Mouse (Mus musculus): ENCODE data around the gene Prr22. TPM values are rescaled to one million over a fixed set of nuclear protein-coding genes. Genes with fewer than 3 reads are reported as not detected.

Gene Prr22
- polyA plus RNA-seq, 1 experiment from 2014 or later = 1.6 TPM

GRCm38 (mm10) chr17:56804952-56805351, 34.9 kb downstream of the Prr22 start:
- Histone ChIP-seq H3K9ac (replicated peaks; ENCODE audit: low read depth, low read length) (no peak overlapping the region), H3K36me3 (ENCODE audit: control insufficient read depth, insufficient read depth, low read length) (no peaks in the 10 kb centered on the region), H3K27ac (ENCODE audit: low read length) (no peak overlapping the region), H3K27me3 (ENCODE audit: control insufficient read depth, insufficient read depth, low read length) (no peaks in the 10 kb centered on the region), H3K9me3 (ENCODE audit: control insufficient read depth, low read depth, low read length) (no peaks in the 10 kb centered on the region), H3K4me2 (replicated peaks; ENCODE audit: low read depth, low read length) (no peak overlapping the region), H3K4me1 (ENCODE audit: control insufficient read depth, insufficient read depth, low read length) (peaks cover 4% of the 10 kb centered on the region; the same call in 1 of the 2 replicates), H3K4me3 (ENCODE audit: low read depth, low read length) (no peak overlapping the region)
- WGBS = 73% methylated on average over 5 of the region's 5 CpGs
- no peak for ATAC-seq (ENCODE audit: insufficient number of reproducible peaks, insufficient read depth, low FRiP score, low read depth)

- H3K4me1 ChIP-seq (ENCODE audit: control insufficient read depth, insufficient read depth, low read length) = peaks cover 12% of the 10 kb centered on the region; the same call in 1 of the 2 replicates
- no peak for ATAC-seq (ENCODE audit: insufficient number of reproducible peaks, insufficient read depth, low FRiP score, low read depth)
- 76% methylated on average over 1 of the region's 1 CpGs for WGBS
Measured at GRCm38 (mm10) chr17:56805784-56806183, 35.7 kb downstream of the Prr22 start.

GRCm38 (mm10) chr17:56808518-56808917, 38.5 kb downstream of the Prr22 start:
- Histone ChIP-seq H3K9me3 (ENCODE audit: control insufficient read depth, low read depth, low read length) (no peaks in the 10 kb centered on the region), H3K36me3 (ENCODE audit: control insufficient read depth, insufficient read depth, low read length) (no peaks in the 10 kb centered on the region), H3K4me3 (ENCODE audit: low read depth, low read length) (no peak overlapping the region), H3K4me1 (ENCODE audit: control insufficient read depth, insufficient read depth, low read length) (peaks cover 14% of the 10 kb centered on the region; the same call in 1 of the 2 replicates), H3K27ac (ENCODE audit: low read length) (no peak overlapping the region), H3K27me3 (ENCODE audit: control insufficient read depth, insufficient read depth, low read length) (no peaks in the 10 kb centered on the region), H3K4me2 (replicated peaks; ENCODE audit: low read depth, low read length) (no peak overlapping the region), H3K9ac (replicated peaks; ENCODE audit: low read depth, low read length) (no peak overlapping the region)
- ATAC-seq (ENCODE audit: insufficient number of reproducible peaks, insufficient read depth, low FRiP score, low read depth) = peak; percentile 56; the same call in 1 of the 2 replicates
- WGBS = 7% methylated on average over 9 of the region's 9 CpGs

More at GRCm38 (mm10) chr17:56805784-56806183, 35.7 kb downstream of the Prr22 start:
- no peak overlapping the region for H3K4me3 ChIP-seq (ENCODE audit: low read depth, low read length)
- H3K27ac ChIP-seq (ENCODE audit: low read length) = no peak overlapping the region
- H3K9me3 ChIP-seq (ENCODE audit: control insufficient read depth, low read depth, low read length) = no peaks in the 10 kb centered on the region
- H3K27me3 ChIP-seq (ENCODE audit: control insufficient read depth, insufficient read depth, low read length) = no peaks in the 10 kb centered on the region
- no peak overlapping the region for H3K4me2 ChIP-seq (replicated peaks; ENCODE audit: low read depth, low read length)
- no peaks in the 10 kb centered on the region for H3K36me3 ChIP-seq (ENCODE audit: control insufficient read depth, insufficient read depth, low read length)
- H3K9ac ChIP-seq (replicated peaks; ENCODE audit: low read depth, low read length) = no peak overlapping the region

DNA sequence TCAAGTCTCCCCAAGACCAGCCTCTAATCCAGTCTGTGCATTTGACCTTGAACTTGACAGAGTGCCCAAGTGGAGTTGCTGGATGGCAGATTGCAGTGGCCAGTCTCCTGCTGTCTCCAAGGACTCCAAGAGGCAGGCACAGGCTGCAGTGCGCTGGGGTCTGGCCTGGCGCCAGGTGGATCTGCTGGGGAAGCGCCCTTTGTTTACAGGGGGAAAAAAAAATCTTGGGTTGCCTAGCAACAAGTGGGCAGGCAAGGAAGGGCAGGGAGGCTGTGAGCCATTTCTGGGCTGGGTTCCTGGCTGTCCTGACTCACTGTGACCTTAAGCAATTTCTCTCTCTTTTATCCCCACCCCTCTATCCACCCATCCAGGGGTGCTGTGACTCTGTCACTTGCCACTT, 40.2 kb downstream of the Prr22 start:
- H3K4me1 ChIP-seq (ENCODE audit: control insufficient read depth, insufficient read depth, low read length) = peaks cover 14% of the 10 kb centered on the region
- no peak overlapping the region for H3K9ac ChIP-seq (replicated peaks; ENCODE audit: low read depth, low read length)
- H3K4me2 ChIP-seq (replicated peaks; ENCODE audit: low read depth, low read length) = no peak overlapping the region
- no peaks in the 10 kb centered on the region for H3K27me3 ChIP-seq (ENCODE audit: control insufficient read depth, insufficient read depth, low read length)
- peak; percentile 82 for ATAC-seq (ENCODE audit: insufficient number of reproducible peaks, insufficient read depth, low FRiP score, low read depth)
- peak overlapping the region; percentile 45; the same call in 1 of the 2 replicates for H3K27ac ChIP-seq (ENCODE audit: low read length)
- 3% methylated on average over 3 of the region's 3 CpGs for WGBS
- no peak overlapping the region for H3K4me3 ChIP-seq (ENCODE audit: low read depth, low read length)
- H3K36me3 ChIP-seq (ENCODE audit: control insufficient read depth, insufficient read depth, low read length) = no peaks in the 10 kb centered on the region
- H3K9me3 ChIP-seq (ENCODE audit: control insufficient read depth, low read depth, low read length) = no peaks in the 10 kb centered on the region

DNA sequence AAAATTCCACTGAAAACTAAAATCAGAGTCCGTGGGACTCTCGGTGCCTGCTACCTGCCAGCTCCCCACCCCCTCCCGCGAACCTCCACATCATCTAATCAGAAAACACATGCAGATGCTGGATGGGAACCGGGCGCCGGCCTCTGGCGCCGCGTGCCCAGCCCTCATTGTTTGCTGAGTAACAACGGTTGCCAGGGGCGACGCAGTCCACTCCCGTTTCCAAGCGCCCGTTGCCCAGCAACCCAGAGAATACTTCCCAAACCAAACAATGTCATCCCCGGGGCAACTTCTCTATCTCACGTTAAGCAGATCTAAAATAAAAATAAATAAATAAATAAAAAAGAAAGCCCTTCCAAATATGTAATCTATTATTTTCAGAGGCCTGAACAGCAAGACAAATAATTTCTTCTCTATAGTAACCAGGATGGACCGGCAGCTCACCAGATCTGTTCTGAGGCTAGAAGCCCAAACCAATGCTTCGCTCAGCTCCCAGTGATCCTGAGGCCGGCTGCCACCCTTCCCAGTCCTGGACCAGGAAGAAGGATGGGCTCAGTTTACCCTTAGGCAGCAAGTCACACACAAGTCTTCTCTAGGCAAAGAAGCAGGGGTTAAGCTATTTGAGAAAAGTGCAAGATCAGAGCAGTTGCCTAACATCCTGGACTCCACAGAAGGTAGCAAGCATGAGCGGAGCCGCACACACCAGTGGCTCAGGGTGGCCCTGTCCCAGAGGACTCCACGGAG, 44.4 kb downstream of the Prr22 start:
- H3K27ac ChIP-seq (ENCODE audit: low read length) = no peak overlapping the region
- no peak overlapping the region for H3K4me3 ChIP-seq (ENCODE audit: low read depth, low read length)
- H3K4me1 ChIP-seq (ENCODE audit: control insufficient read depth, insufficient read depth, low read length) = peaks cover 11% of the 10 kb centered on the region
- 0 out of 2 replicates have a peak, but pooled peaks have one; percentile 54 for ATAC-seq (ENCODE audit: insufficient number of reproducible peaks, insufficient read depth, low FRiP score, low read depth)
- no peak overlapping the region for H3K9ac ChIP-seq (replicated peaks; ENCODE audit: low read depth, low read length)
- H3K4me2 ChIP-seq (replicated peaks; ENCODE audit: low read depth, low read length) = no peak overlapping the region
- 12% methylated on average over 24 of the region's 24 CpGs for WGBS
- H3K9me3 ChIP-seq (ENCODE audit: control insufficient read depth, low read depth, low read length) = no peaks in the 10 kb centered on the region
- H3K27me3 ChIP-seq (ENCODE audit: control insufficient read depth, insufficient read depth, low read length) = no peaks in the 10 kb centered on the region
- no peaks in the 10 kb centered on the region for H3K36me3 ChIP-seq (ENCODE audit: control insufficient read depth, insufficient read depth, low read length)

GRCm38 (mm10) chr17:56815057-56815345, 45.0 kb downstream of the Prr22 start:
- Histone ChIP-seq H3K4me1 (ENCODE audit: control insufficient read depth, insufficient read depth, low read length) (peaks cover 9% of the 10 kb centered on the region), H3K36me3 (ENCODE audit: control insufficient read depth, insufficient read depth, low read length) (no peaks in the 10 kb centered on the region), H3K27me3 (ENCODE audit: control insufficient read depth, insufficient read depth, low read length) (no peaks in the 10 kb centered on the region), H3K9me3 (ENCODE audit: control insufficient read depth, low read depth, low read length) (no peaks in the 10 kb centered on the region), H3K4me3 (ENCODE audit: low read depth, low read length) (no peak overlapping the region), H3K4me2 (replicated peaks; ENCODE audit: low read depth, low read length) (no peak overlapping the region), H3K9ac (replicated peaks; ENCODE audit: low read depth, low read length) (no peak overlapping the region), H3K27ac (ENCODE audit: low read length) (no peak overlapping the region)
- WGBS = 64% methylated on average over 3 of the region's 3 CpGs
- ATAC-seq (ENCODE audit: insufficient number of reproducible peaks, insufficient read depth, low FRiP score, low read depth) = no peak

- Histone ChIP-seq H3K9me3 (ENCODE audit: control insufficient read depth, low read depth, low read length) (no peaks in the 10 kb centered on the region), H3K4me1 (ENCODE audit: control insufficient read depth, insufficient read depth, low read length) (no peaks in the 10 kb centered on the region; the same call in 1 of the 2 replicates), H3K9ac (replicated peaks; ENCODE audit: low read depth, low read length) (no peak overlapping the region), H3K27ac (ENCODE audit: low read length) (no peak overlapping the region), H3K27me3 (ENCODE audit: control insufficient read depth, insufficient read depth, low read length) (no peaks in the 10 kb centered on the region), H3K36me3 (ENCODE audit: control insufficient read depth, insufficient read depth, low read length) (no peaks in the 10 kb centered on the region), H3K4me2 (replicated peaks; ENCODE audit: low read depth, low read length) (no peak overlapping the region), H3K4me3 (ENCODE audit: low read depth, low read length) (no peak overlapping the region)
- no peak for ATAC-seq (ENCODE audit: insufficient number of reproducible peaks, insufficient read depth, low FRiP score, low read depth)
- WGBS = 36% methylated on average over 11 of the region's 11 CpGs
Measured at GRCm38 (mm10) chr17:56818067-56818636, 48.1 kb downstream of the Prr22 start.

DNA sequence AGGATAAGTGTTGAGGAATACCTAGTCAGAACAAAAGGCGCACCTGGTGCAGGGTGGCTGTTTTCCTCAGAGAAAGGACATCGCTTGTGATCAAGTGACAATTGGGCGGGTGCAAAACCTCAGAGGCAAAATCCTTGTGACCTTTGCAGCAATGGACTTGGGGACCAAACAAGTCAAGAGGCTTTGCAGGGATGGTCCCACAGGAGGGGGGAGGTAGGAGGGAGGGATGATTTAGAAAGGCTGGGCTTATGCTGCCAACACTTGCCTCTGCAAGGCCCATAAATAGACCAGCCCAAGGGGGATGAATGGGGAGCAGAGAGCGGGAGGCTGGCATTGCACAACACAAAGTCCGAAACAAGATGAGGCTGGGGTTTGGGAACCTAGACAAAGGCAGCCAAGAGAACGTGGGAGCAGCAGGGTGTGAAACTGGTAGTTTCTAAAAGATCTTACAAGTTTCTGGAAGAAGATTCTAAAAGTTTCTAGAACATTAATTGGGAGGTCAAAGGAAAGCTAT, 49.0 kb downstream of the Prr22 start:
- no peak overlapping the region for H3K4me2 ChIP-seq (replicated peaks; ENCODE audit: low read depth, low read length)
- no peak overlapping the region for H3K9ac ChIP-seq (replicated peaks; ENCODE audit: low read depth, low read length)
- no peaks in the 10 kb centered on the region for H3K27me3 ChIP-seq (ENCODE audit: control insufficient read depth, insufficient read depth, low read length)
- H3K27ac ChIP-seq (ENCODE audit: low read length) = no peak overlapping the region
- ATAC-seq (ENCODE audit: insufficient number of reproducible peaks, insufficient read depth, low FRiP score, low read depth) = no peak
- H3K9me3 ChIP-seq (ENCODE audit: control insufficient read depth, low read depth, low read length) = no peaks in the 10 kb centered on the region
- H3K4me1 ChIP-seq (ENCODE audit: control insufficient read depth, insufficient read depth, low read length) = no peaks in the 10 kb centered on the region; the same call in 1 of the 2 replicates
- H3K36me3 ChIP-seq (ENCODE audit: control insufficient read depth, insufficient read depth, low read length) = no peaks in the 10 kb centered on the region
- WGBS = 63% methylated on average over 6 of the region's 6 CpGs
- H3K4me3 ChIP-seq (ENCODE audit: low read depth, low read length) = no peak overlapping the region
